Mouse (Mus musculus) gastrocnemius, adult 8-10 months (tissue): ENCODE results near the gene Spg11. TPM values are rescaled to one million over a fixed set of nuclear protein-coding genes. Genes with fewer than 3 reads are reported as not detected.
A peak's percentile ranks its signal among the peaks of the same experiment; 100 is the strongest.
"Not testable (repeated sequence)": the region's sequence is repeated elsewhere in the genome, so short reads cannot be mapped to it uniquely, and the experiment has no call there.

Experiments
- DNase-seq, 2 experiments: peaks; one replicate each; pipeline ENCODE4 v3.0.0; 2022; ENCODE audit warnings: low spot score in 2 of 2
- total RNA-seq, 4 experiments: library from RNA; stranded (reverse); gene quantifications; 2 replicates each; pipeline ENCODE4 v1.2.4; 2022

Gene Spg11
- total RNA-seq, 4 experiments from 2014 or later, result 5.4 to 6.4 (median 6.1) TPM

- DNase-seq, result no peak
Measured at GRCm38 (mm10) chr2:122145756-122146155, 27.6 kb upstream of the Spg11 start.

GRCm38 (mm10) chr2:122143111-122143510 is 24.9 kb upstream of the Spg11 start:
- DNase-seq, result no peak

- no peak for DNase-seq
Measured at GRCm38 (mm10) chr2:122141332-122141967, 23.3 kb upstream of the Spg11 start.

GRCm38 (mm10) chr2:122140815-122141214 is 22.6 kb upstream of the Spg11 start:
- DNase-seq, result no peak

- DNase-seq, result no peak
Measured at GRCm38 (mm10) chr2:122137839-122138465, 19.8 kb upstream of the Spg11 start.

GRCm38 (mm10) chr2:122132618-122133017 is 14.4 kb upstream of the Spg11 start:
- no peak for DNase-seq

GRCm38 (mm10) chr2:122132078-122132477 is 13.9 kb upstream of the Spg11 start:
- no peak for DNase-seq

GRCm38 (mm10) chr2:122127635-122128034 is 9.4 kb upstream of the Spg11 start:
- no peak for DNase-seq

GRCm38 (mm10) chr2:122126765-122127347 is 8.7 kb upstream of the Spg11 start:
- no peak for DNase-seq

GRCm38 (mm10) chr2:122125680-122126572 is 7.7 kb upstream of the Spg11 start:
- DNase-seq, result no peak

- no peak for DNase-seq
Measured at GRCm38 (mm10) chr2:122116888-122117287, 1.3 kb downstream of the Spg11 start.

GRCm38 (mm10) chr2:122109714-122110113 is 8.5 kb downstream of the Spg11 start:
- no peak for DNase-seq

- no peak for DNase-seq
Measured at GRCm38 (mm10) chr2:122108101-122108500, 10.1 kb downstream of the Spg11 start.

- DNase-seq, result no peak
Measured at GRCm38 (mm10) chr2:122102070-122102469, 16.1 kb downstream of the Spg11 start.

GRCm38 (mm10) chr2:122097686-122098085 is 20.5 kb downstream of the Spg11 start:
- not testable (repeated sequence) for DNase-seq

- DNase-seq, result no peak
Measured at GRCm38 (mm10) chr2:122093844-122094243, 24.3 kb downstream of the Spg11 start.

GRCm38 (mm10) chr2:122086446-122086845 is 31.7 kb downstream of the Spg11 start:
- DNase-seq, result peak in 1 of 2 experiments; percentile 14

GRCm38 (mm10) chr2:122081728-122082456 is 36.3 kb downstream of the Spg11 start:
- DNase-seq, result no peak

- DNase-seq, result peak in 1 of 2 experiments; percentile 25
Measured at GRCm38 (mm10) chr2:122069922-122070321, 48.3 kb downstream of the Spg11 start.

GRCm38 (mm10) chr2:122069144-122069912 is 48.9 kb downstream of the Spg11 start:
- DNase-seq, result no peak
